Mouse (Mus musculus): Measurements from ENCODE around the gene Ptprg. TPM values are rescaled to one million over a fixed set of nuclear protein-coding genes. Genes with fewer than 3 reads are reported as not detected.
"Not testable (repeated sequence)": the region's sequence is repeated elsewhere in the genome, so short reads cannot be mapped to it uniquely, and the experiment has no call there.

Ptprg gene
- polyA plus RNA-seq, 1 experiment from 2014 or later: 45.4 TPM

DNA sequence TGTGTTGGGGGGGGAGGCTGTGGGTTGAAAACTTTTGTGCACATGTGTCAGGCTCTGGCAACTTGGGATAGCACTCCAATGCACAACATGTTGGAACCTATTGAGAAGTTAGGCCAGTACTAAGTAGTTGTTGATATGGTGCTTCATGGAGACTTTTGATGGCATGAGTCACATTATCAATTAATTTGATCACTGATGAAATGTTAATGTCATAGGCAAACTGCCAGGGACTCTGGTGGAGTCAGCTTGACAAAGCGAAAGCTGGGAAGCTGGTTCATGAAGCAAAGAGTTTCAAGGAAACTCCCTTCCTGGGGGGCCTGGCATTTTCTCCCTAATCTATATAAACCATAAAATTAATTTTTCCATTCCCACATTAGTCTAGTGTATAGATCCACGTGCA, 508.0 kb downstream of the Ptprg start:
- H3K27ac ChIP-seq; H3K4me2 ChIP-seq (replicated peaks); H3K36me3 ChIP-seq; ATAC-seq; H3K9me3 ChIP-seq; H3K27me3 ChIP-seq; H3K9ac ChIP-seq (replicated peaks); H3K4me3 ChIP-seq (replicated peaks); H3K4me1 ChIP-seq (replicated peaks): not testable (repeated sequence)
- WGBS: 95% methylated on average over 2 of the region's 2 CpGs

GRCm38 (mm10) chr14:12062628-12063360, 509.5 kb downstream of the Ptprg start:
- 93% methylated on average over 7 of the region's 7 CpGs for WGBS
- Histone ChIP-seq H3K4me2 (replicated peaks) (no peak overlapping the region), H3K27ac (no peak overlapping the region), H3K36me3 (no peaks in the 10 kb centered on the region; the same call in 1 of the 2 replicates), H3K9ac (replicated peaks) (no peak overlapping the region), H3K4me3 (replicated peaks) (no peak overlapping the region), H3K4me1 (replicated peaks) (no peaks in the 10 kb centered on the region), H3K27me3 (no peaks in the 10 kb centered on the region), H3K9me3 (no peaks in the 10 kb centered on the region)
- no peak for ATAC-seq

DNA sequence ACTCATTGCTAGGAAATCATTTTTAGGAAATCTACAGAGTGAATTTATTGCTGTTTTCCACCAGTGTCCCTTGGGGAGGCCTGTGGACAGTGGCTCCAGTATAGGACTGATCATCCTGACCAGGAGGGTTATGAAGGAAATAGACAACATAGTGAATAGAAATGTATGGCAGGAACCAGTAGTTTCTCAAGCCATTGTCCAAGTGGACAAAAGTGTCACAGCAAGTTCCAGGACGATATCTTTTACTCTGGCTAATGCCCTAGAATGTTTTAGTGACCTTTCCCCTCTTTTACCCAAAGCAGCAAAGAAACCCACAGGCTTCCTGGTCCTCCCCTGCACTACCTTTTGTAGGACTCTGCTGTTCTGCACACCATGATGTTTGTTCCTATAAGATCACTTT, 511.7 kb downstream of the Ptprg start:
- no peak overlapping the region for H3K9ac ChIP-seq (replicated peaks)
- ATAC-seq: no peak
- H3K36me3 ChIP-seq: no peaks in the 10 kb centered on the region; the same call in 1 of the 2 replicates
- H3K4me2 ChIP-seq (replicated peaks): no peak overlapping the region
- no peaks in the 10 kb centered on the region for H3K27me3 ChIP-seq
- H3K9me3 ChIP-seq: no peaks in the 10 kb centered on the region
- no peak overlapping the region for H3K27ac ChIP-seq
- H3K4me3 ChIP-seq (replicated peaks): no peak overlapping the region
- WGBS: 61% methylated on average over 1 of the region's 1 CpGs
- no peaks in the 10 kb centered on the region for H3K4me1 ChIP-seq (replicated peaks)

GRCm38 (mm10) chr14:12065736-12066135, 512.4 kb downstream of the Ptprg start:
- no peak for ATAC-seq
- no peak overlapping the region for H3K4me2 ChIP-seq (replicated peaks)
- H3K9me3 ChIP-seq: no peaks in the 10 kb centered on the region
- H3K27ac ChIP-seq: no peak overlapping the region
- no peaks in the 10 kb centered on the region for H3K27me3 ChIP-seq
- H3K4me1 ChIP-seq (replicated peaks): no peaks in the 10 kb centered on the region
- H3K9ac ChIP-seq (replicated peaks): no peak overlapping the region
- no peaks in the 10 kb centered on the region; the same call in 1 of the 2 replicates for H3K36me3 ChIP-seq
- H3K4me3 ChIP-seq (replicated peaks): no peak overlapping the region
- 78% methylated on average over 2 of the region's 2 CpGs for WGBS

DNA sequence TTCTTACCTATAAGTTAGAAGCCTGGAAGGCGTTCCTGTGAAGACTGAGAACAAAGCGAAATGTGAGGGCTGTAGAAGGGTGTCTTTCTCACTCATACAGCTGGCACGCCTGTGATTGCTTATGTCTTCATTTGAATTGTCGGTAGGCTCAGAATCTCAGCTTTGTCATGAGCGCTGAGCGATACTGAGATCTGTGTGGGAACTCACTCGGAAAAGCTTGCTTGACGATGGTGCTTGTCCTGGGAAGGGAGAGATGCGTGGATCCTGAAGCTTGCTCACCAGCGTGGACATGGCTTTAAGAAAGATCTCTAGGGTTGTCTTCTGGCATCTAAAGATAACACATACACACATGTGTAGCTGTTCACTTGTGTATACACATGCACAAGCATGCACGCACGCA, 516.4 kb downstream of the Ptprg start:
- no peaks in the 10 kb centered on the region for H3K4me1 ChIP-seq (replicated peaks)
- no peaks in the 10 kb centered on the region for H3K27me3 ChIP-seq
- no peak overlapping the region for H3K9ac ChIP-seq (replicated peaks)
- H3K27ac ChIP-seq: no peak overlapping the region
- H3K4me2 ChIP-seq (replicated peaks): no peak overlapping the region
- no peaks in the 10 kb centered on the region for H3K36me3 ChIP-seq
- no peak overlapping the region for H3K4me3 ChIP-seq (replicated peaks)
- no peaks in the 10 kb centered on the region for H3K9me3 ChIP-seq
- WGBS: 80% methylated on average over 12 of the region's 12 CpGs
- no peak for ATAC-seq

DNA sequence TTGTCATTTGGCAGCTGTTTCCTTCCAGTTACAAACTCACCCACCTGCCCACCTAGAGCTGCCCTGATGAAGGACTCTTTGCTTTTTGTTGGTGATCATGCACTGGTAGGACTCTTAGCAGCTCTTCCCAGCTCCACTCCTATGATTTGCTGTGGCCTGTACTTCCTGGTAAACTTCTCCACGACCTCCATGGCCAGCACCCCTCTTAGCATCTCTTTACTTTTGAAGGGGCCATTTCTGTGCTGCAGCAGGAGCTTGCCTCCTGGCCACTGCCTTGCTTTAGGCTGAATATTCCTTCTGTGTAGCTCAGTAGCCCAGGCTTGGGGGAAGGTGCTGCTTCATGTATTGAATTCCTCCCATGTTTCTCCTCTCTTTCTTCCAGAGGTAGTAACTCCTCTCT, 517.0 kb downstream of the Ptprg start:
- no peaks in the 10 kb centered on the region for H3K36me3 ChIP-seq
- ATAC-seq: no peak
- H3K4me3 ChIP-seq (replicated peaks): no peak overlapping the region
- H3K27ac ChIP-seq: no peak overlapping the region
- H3K4me1 ChIP-seq (replicated peaks): no peaks in the 10 kb centered on the region
- H3K4me2 ChIP-seq (replicated peaks): no peak overlapping the region
- no peak overlapping the region for H3K9ac ChIP-seq (replicated peaks)
- no peaks in the 10 kb centered on the region for H3K27me3 ChIP-seq
- WGBS: 65% methylated on average over 1 of the region's 1 CpGs
- H3K9me3 ChIP-seq: no peaks in the 10 kb centered on the region

GRCm38 (mm10) chr14:12070856-12071465, 517.6 kb downstream of the Ptprg start:
- H3K9ac ChIP-seq (replicated peaks): no peak overlapping the region
- H3K4me3 ChIP-seq (replicated peaks): no peak overlapping the region
- H3K9me3 ChIP-seq: no peaks in the 10 kb centered on the region
- H3K4me1 ChIP-seq (replicated peaks): no peaks in the 10 kb centered on the region
- no peaks in the 10 kb centered on the region for H3K27me3 ChIP-seq
- no peaks in the 10 kb centered on the region for H3K36me3 ChIP-seq
- no peak for ATAC-seq
- H3K27ac ChIP-seq: no peak overlapping the region
- WGBS: 84% methylated on average over 7 of the region's 7 CpGs
- H3K4me2 ChIP-seq (replicated peaks): no peak overlapping the region

DNA sequence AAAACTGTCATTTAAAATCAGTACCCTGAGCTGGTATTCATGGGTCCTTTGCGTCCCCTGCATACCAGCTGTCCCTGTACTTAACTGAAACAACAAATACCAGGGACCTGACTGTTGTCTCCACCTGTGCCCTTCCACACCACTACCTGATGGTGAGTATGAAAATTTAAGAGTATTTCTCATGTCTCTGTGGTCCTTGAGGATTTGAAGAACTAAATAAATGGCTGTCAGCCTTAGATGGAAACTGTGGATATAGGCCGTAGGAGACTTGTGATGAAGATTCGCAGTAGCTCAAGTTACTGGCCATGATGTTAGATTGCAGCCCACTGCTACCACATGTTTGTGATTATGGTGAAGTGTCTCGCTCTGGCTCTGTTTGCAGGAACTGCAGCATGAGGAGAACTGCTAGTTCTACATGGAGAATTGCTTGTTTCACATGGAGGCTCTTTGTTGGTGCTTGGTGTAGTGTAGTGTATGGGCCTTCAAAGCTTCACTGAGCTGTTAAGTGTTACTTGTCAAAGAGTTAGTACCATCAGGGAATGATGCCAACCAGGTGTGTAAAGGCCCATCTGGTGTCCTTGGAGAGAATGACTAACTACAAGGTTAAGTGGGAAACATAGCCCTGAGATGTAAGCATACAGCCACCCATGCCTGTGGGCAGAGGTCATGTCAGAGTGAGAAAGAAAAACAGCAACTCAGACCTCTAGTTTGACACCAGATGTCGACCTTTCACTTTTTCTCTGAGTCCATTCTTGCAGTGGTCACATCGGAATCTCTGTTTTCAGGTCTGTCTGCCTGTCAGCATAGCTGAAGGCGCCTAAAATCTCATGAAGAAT, 518.9 kb downstream of the Ptprg start:
- Histone ChIP-seq H3K4me1 (replicated peaks) (no peaks in the 10 kb centered on the region), H3K9me3 (no peaks in the 10 kb centered on the region)
- WGBS: 90% methylated on average over 7 of the region's 7 CpGs

GRCm38 (mm10) chr14:12073408-12074107, 520.2 kb downstream of the Ptprg start:
- no peaks in the 10 kb centered on the region for H3K4me1 ChIP-seq (replicated peaks)
- H3K36me3 ChIP-seq: no peaks in the 10 kb centered on the region
- no peaks in the 10 kb centered on the region for H3K27me3 ChIP-seq
- 81% methylated on average over 2 of the region's 2 CpGs for WGBS
- ATAC-seq: no peak
- H3K4me2 ChIP-seq (replicated peaks): no peak overlapping the region
- no peak overlapping the region for H3K27ac ChIP-seq
- no peak overlapping the region for H3K4me3 ChIP-seq (replicated peaks)
- H3K9me3 ChIP-seq: no peaks in the 10 kb centered on the region
- H3K9ac ChIP-seq (replicated peaks): no peak overlapping the region

More for the DNA sequence above, 518.9 kb downstream of the Ptprg start:
- no peaks in the 10 kb centered on the region for H3K27me3 ChIP-seq
- no peak overlapping the region for H3K4me3 ChIP-seq (replicated peaks)
- H3K4me2 ChIP-seq (replicated peaks): no peak overlapping the region
- H3K27ac ChIP-seq: no peak overlapping the region
- H3K9ac ChIP-seq (replicated peaks): no peak overlapping the region
- ATAC-seq: no peak
- no peaks in the 10 kb centered on the region for H3K36me3 ChIP-seq

DNA sequence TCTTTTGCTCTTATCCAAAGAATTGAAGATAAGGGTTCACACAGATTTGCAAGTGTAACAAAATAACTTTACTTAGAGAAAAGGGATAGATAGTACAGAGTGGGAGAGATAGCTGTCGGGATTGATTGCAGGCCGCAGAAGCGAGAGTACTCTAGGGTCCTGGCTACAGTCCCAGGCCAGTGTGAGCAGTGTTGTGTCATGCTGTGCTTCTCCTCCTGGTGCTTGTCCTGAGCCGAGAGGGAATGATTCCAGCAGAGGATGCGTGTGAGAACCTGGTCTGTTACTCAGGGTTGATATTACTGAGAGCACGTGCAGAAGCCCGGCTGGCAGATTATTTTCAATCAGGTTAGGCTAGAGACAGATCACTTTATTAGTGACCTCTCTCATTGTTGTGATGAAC, 523.9 kb downstream of the Ptprg start:
- Histone ChIP-seq H3K4me1 (replicated peaks) (peaks cover 19% of the 10 kb centered on the region), H3K9me3 (no peaks in the 10 kb centered on the region), H3K36me3 (no peaks in the 10 kb centered on the region), H3K4me3 (replicated peaks) (no peak overlapping the region), H3K27me3 (no peaks in the 10 kb centered on the region), H3K27ac (no peak overlapping the region), H3K4me2 (replicated peaks) (no peak overlapping the region), H3K9ac (replicated peaks) (no peak overlapping the region)
- no peak for ATAC-seq
- 92% methylated on average over 7 of the region's 7 CpGs for WGBS

GRCm38 (mm10) chr14:12079250-12079649, 525.9 kb downstream of the Ptprg start:
- H3K9ac ChIP-seq (replicated peaks): no peak overlapping the region
- H3K4me3 ChIP-seq (replicated peaks): no peak overlapping the region
- no peaks in the 10 kb centered on the region for H3K27me3 ChIP-seq
- H3K4me1 ChIP-seq (replicated peaks): peaks cover 33% of the 10 kb centered on the region
- H3K4me2 ChIP-seq (replicated peaks): no peak overlapping the region
- H3K9me3 ChIP-seq: no peaks in the 10 kb centered on the region
- ATAC-seq: no peak
- no peaks in the 10 kb centered on the region for H3K36me3 ChIP-seq
- no peak overlapping the region for H3K27ac ChIP-seq
- WGBS: 60% methylated on average over 6 of the region's 6 CpGs
